Comparison of ENCODE assay signal across 26 mouse cellular contexts in genomic region chr7:76810003-76810402, GRCm38 (mm10).
"Had no signal": no experiment of that assay in that cellular context is flagged by ENCODE, and none has a peak within 500 bp of the region (broad histone marks: within the 10 kb centered on the region; RNA-seq: fewer than 3 reads in every experiment).

No protein-coding gene starts in this region.

- H3K27me3 ChIP-seq: heart, embryonic 13.5 days; heart, embryonic 15.5 days; hindbrain, embryonic 13.5 days; hindbrain, embryonic 15.5 days; limb, embryonic 12.5 days; liver, embryonic 13.5 days; liver, embryonic 15.5 days had no signal

- ATAC-seq: hindbrain, postnatal 0 days; intestine, embryonic 16.5 days; liver, postnatal 0 days had no signal

- H3K27ac ChIP-seq: heart, adult 2 months; heart, embryonic 13.5 days; heart, embryonic 15.5 days; hindbrain, embryonic 13.5 days; hindbrain, embryonic 15.5 days; hindbrain, postnatal 0 days; limb, embryonic 12.5 days; liver, embryonic 13.5 days; liver, embryonic 15.5 days had no signal

- H3K9ac ChIP-seq: heart, embryonic 13.5 days; heart, embryonic 15.5 days; hindbrain, embryonic 13.5 days; hindbrain, embryonic 15.5 days; limb, embryonic 12.5 days; liver, embryonic 13.5 days; liver, embryonic 15.5 days; liver, postnatal 0 days had no signal

- H3K9me3 ChIP-seq: heart, embryonic 13.5 days; heart, embryonic 15.5 days; hindbrain, embryonic 13.5 days; hindbrain, embryonic 15.5 days; limb, embryonic 12.5 days; liver, embryonic 13.5 days; liver, embryonic 15.5 days had no signal

- H3K4me1 ChIP-seq: heart, embryonic 13.5 days; heart, embryonic 15.5 days; hindbrain, embryonic 13.5 days; hindbrain, embryonic 15.5 days; limb, embryonic 12.5 days; liver, embryonic 13.5 days; liver, embryonic 15.5 days had no signal

- H3K36me3 ChIP-seq: heart, embryonic 13.5 days; heart, embryonic 15.5 days; hindbrain, embryonic 13.5 days; hindbrain, embryonic 15.5 days; limb, embryonic 12.5 days; liver, embryonic 13.5 days; liver, embryonic 15.5 days had no signal

- H3K4me3 ChIP-seq: heart, adult 2 months; heart, embryonic 13.5 days; heart, embryonic 15.5 days; hindbrain, embryonic 13.5 days; hindbrain, embryonic 15.5 days; limb, embryonic 12.5 days; liver, embryonic 13.5 days; liver, embryonic 15.5 days had no signal

- H3K4me2 ChIP-seq: heart, embryonic 11.5 days; heart, embryonic 13.5 days; heart, embryonic 15.5 days; hindbrain, embryonic 13.5 days; hindbrain, embryonic 15.5 days; limb, embryonic 12.5 days; liver, embryonic 11.5 days; liver, embryonic 13.5 days; liver, embryonic 15.5 days had no signal

- DNase-seq: gastrocnemius, postnatal 14 days; gastrocnemius, postnatal 36 days; heart, adult 11 months; heart, adult 2 months; heart, postnatal 14 days; heart, postnatal 36 days; kidney, adult 11 months; kidney, adult 8-10 months; kidney, postnatal 10 days; layer of hippocampus, adult 9-11 months; layer of hippocampus, postnatal 36 days; left cerebral cortex, postnatal 4 days; liver; liver, embryonic 13.5 days; liver, postnatal 0 days; lung, adult 2 months had no signal
